Mouse (Mus musculus): ENCODE results near the gene Fbxl17.

DNA sequence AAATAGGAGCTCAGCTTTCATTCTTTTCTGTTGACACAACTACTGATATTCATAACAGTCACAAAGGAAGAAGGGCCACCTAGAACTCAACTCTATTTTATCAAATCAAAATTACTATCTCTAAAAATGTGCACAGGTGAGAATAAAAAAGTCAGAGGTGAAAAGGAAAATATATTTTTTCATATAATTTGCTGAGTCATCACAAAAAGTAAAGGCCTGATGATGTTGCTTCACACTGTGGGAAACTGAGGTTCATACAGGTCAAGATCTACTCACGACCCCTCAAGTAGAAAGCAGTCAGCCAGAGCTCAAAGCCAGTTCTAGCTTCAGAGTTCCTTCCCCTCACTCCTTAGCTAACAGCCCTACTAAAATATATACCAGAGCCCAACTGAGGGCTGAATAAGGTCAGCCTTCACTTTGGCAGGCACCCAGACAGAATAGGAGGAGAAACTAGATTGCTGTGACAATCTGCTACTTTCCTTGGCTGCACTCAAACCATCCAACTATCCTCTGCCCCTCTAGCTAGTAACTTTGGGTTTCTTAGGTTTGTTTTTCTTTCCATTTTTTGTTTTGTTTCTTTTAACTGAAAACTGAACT, 210.4 kb downstream of the Fbxl17 start:
- no peak for TF ChIP-seq POLR2A (IDR thresholded peaks at IDR 0.05; ENCODE audit: control insufficient read depth, extremely low read depth, insufficient read depth, low read length, poor library complexity)
- no peak for TF ChIP-seq CTCF (IDR thresholded peaks at IDR 0.05; ENCODE audit: borderline replicate concordance, control insufficient read depth, extremely low read depth, insufficient read depth, low read length, poor library complexity)
